Mouse (Mus musculus) CH12.LX (cell line): ENCODE measurements around the gene Pigu.

Experiments used
- E2F4 ChIP-seq: IDR thresholded peaks from 2 replicates; pipeline ENCODE4 v1.6.1; 2011; ENCODE audit warnings: low read depth, low read length, improper control_type of control experiment; ENCODE audit not compliant: insufficient replicate concordance
- POLR2A ChIP-seq: IDR thresholded peaks from 2 replicates; pipeline ENCODE4 v1.6.1; 2011; ENCODE audit warnings: low read depth, mild to moderate bottlenecking, improper control_type of control experiment, low read length
- SIN3A ChIP-seq: IDR thresholded peaks from 2 replicates; pipeline ENCODE4 v1.6.1; 2012; ENCODE audit warnings: low read length, improper control_type of control experiment, inconsistent platforms

- TF ChIP-seq SIN3A (no peak), POLR2A (no peak), E2F4 (no peak)
These were observed 613 bp upstream of the Pigu start for GRCm38 (mm10) chr2:155357686-155358399.
